Mouse (Mus musculus): ENCODE data around the gene Upp2. TPM values are rescaled to one million over a fixed set of nuclear protein-coding genes. Genes with fewer than 3 reads are reported as not detected.

The Upp2 gene
- total RNA-seq, 1 experiment = 0.67 TPM

DNA sequence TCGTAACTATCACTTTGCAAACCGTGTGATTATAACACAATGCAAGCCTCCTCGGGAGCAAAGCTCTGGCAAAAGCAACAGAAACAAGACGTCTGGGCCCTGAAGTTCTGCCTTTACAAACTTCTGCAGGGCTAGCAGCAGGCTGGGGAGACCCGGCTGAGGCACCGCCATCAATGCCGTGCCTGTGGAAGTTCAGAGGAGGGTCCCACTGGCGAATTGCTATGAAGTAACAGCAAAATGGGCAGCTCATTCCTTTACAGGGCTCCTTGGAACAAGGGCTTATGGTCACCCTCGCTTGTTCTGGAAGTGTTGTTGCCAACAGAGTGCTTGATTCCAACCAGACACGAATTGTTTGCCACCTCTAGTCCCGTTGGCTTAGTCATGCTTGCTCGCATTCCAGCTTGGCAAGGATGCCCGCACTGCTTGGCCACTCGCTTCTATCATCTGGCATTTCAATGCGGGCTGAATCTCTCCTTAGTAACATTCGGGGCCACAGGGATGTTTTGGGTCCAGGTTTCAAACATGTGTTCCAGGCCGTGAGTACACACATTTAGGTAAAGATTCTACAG, 29.8 kb downstream of the Upp2 start:
- TF ChIP-seq CHD2 (IDR thresholded peaks at IDR 0.05; ENCODE audit: low read depth, low read length) = no peak
- no peak for TF ChIP-seq HCFC1 (IDR thresholded peaks at IDR 0.05; ENCODE audit: borderline replicate concordance, insufficient read depth, low read length)
- TF ChIP-seq ZNF384 (IDR thresholded peaks at IDR 0.05; ENCODE audit: low read depth, low read length) = no peak
- no peak for TF ChIP-seq MAFK (IDR thresholded peaks at IDR 0.05; ENCODE audit: insufficient read depth, low read depth, low read length)
- TF ChIP-seq ZC3H11A (IDR thresholded peaks at IDR 0.05; ENCODE audit: borderline replicate concordance, low read depth, low read length) = no peak
- no peak overlapping the region for H3K27ac ChIP-seq (ENCODE audit: insufficient read depth, low read depth, low read length, poor library complexity, severe bottlenecking)
- H3K36me3 ChIP-seq (ENCODE audit: control insufficient read depth, insufficient read depth, low read length, poor library complexity, severe bottlenecking) = no peaks in the 10 kb centered on the region
- no peaks in the 10 kb centered on the region for H3K9me3 ChIP-seq (ENCODE audit: control insufficient read depth, insufficient read depth, low read depth, low read length)
- peak overlapping the region in 1 of 2 experiments; percentile 47; a peak in 2 of 4 replicates for H3K4me3 ChIP-seq (ENCODE audit: insufficient read depth in 1 of 2, low read depth in 1 of 2, low read length in 2 of 2, poor library complexity in 1 of 2, severe bottlenecking in 1 of 2)
- peaks cover 0 to 2% of the 10 kb centered on the region in 2 experiments; a peak in 1 of 4 replicates for H3K4me1 ChIP-seq (ENCODE audit: control insufficient read depth in 2 of 2, insufficient read depth in 2 of 2, low read length in 2 of 2, poor library complexity in 1 of 2)
- H3K9ac ChIP-seq (ENCODE audit: insufficient read depth, low read depth, low read length, poor library complexity, severe bottlenecking) = no peak overlapping the region
- no peak for DNase-seq (ENCODE audit: low read depth, low spot score)
- in situ Hi-C loops (cut with MboI; ENCODE audit: low sequenced_read_pairs in 2 of 2, unreplicated experiment in 2 of 2) = no loop called here

DNA sequence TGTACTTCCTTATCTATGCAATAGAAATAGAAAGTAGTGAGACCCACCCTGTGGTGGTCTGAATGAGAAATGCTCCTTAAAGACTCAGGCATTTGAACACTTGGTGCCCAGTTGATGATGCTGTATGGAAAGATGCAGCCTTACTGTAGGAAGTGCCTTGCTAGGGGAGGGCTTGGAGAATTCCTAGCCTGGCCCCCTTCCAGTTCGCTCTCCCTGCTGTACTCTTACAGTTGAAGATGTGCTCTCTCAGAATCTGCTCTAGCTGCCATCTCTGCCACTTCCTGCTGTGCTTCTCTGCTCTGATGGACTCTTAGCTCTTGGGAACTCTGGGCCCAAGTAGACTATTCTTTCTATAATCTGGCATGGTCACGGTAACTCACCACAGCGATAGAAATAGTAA, 30.5 kb downstream of the Upp2 start:
- H3K9me3 ChIP-seq (ENCODE audit: control insufficient read depth, insufficient read depth, low read depth, low read length) = no peaks in the 10 kb centered on the region
- TF ChIP-seq MAFK (IDR thresholded peaks at IDR 0.05; ENCODE audit: insufficient read depth, low read depth, low read length) (no peak), HCFC1 (IDR thresholded peaks at IDR 0.05; ENCODE audit: borderline replicate concordance, insufficient read depth, low read length) (no peak), ZC3H11A (IDR thresholded peaks at IDR 0.05; ENCODE audit: borderline replicate concordance, low read depth, low read length) (no peak), CHD2 (IDR thresholded peaks at IDR 0.05; ENCODE audit: low read depth, low read length) (no peak), ZNF384 (IDR thresholded peaks at IDR 0.05; ENCODE audit: low read depth, low read length) (no peak)
- in situ Hi-C loops (cut with MboI; ENCODE audit: low sequenced_read_pairs in 2 of 2, unreplicated experiment in 2 of 2) = no loop called here
- no peak overlapping the region for H3K4me3 ChIP-seq (ENCODE audit: insufficient read depth in 1 of 2, low read depth in 1 of 2, low read length in 2 of 2, poor library complexity in 1 of 2, severe bottlenecking in 1 of 2)
- H3K36me3 ChIP-seq (ENCODE audit: control insufficient read depth, insufficient read depth, low read length, poor library complexity, severe bottlenecking) = no peaks in the 10 kb centered on the region
- no peak for DNase-seq (ENCODE audit: low read depth, low spot score)
- H3K9ac ChIP-seq (ENCODE audit: insufficient read depth, low read depth, low read length, poor library complexity, severe bottlenecking) = no peak overlapping the region
- no peak overlapping the region for H3K27ac ChIP-seq (ENCODE audit: insufficient read depth, low read depth, low read length, poor library complexity, severe bottlenecking)
- H3K4me1 ChIP-seq (ENCODE audit: control insufficient read depth in 2 of 2, insufficient read depth in 2 of 2, low read length in 2 of 2, poor library complexity in 1 of 2) = peaks cover 0 to 2% of the 10 kb centered on the region in 2 experiments; a peak in 1 of 4 replicates

DNA sequence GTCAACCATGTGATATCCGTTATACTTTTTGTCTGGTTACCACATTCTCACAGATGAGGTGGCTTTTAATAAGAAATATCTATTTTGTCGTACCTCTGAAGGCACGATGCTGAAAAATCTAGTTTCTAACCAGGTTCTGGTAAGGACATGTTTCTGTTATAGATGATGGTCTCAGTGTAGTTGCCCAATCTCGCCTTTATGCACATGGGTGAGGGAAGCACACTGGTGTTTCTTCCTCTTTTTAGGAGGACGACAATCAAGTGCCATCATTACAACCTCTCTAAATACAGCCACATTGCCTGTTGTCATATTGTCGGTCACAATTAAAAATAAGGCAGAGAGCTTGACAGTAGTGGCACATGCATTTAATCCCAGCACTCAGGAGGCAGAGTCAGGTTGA, 32.5 kb downstream of the Upp2 start:
- Histone ChIP-seq H3K9me3 (ENCODE audit: control insufficient read depth, insufficient read depth, low read depth, low read length) (no peaks in the 10 kb centered on the region), H3K9ac (ENCODE audit: insufficient read depth, low read depth, low read length, poor library complexity, severe bottlenecking) (no peak overlapping the region), H3K27ac (ENCODE audit: insufficient read depth, low read depth, low read length, poor library complexity, severe bottlenecking) (no peak overlapping the region), H3K4me3 (ENCODE audit: insufficient read depth in 1 of 2, low read depth in 1 of 2, low read length in 2 of 2, poor library complexity in 1 of 2, severe bottlenecking in 1 of 2) (no peak overlapping the region), H3K4me1 (ENCODE audit: control insufficient read depth in 2 of 2, insufficient read depth in 2 of 2, low read length in 2 of 2, poor library complexity in 1 of 2) (peaks cover 0 to 2% of the 10 kb centered on the region in 2 experiments; a peak in 1 of 4 replicates), H3K36me3 (ENCODE audit: control insufficient read depth, insufficient read depth, low read length, poor library complexity, severe bottlenecking) (no peaks in the 10 kb centered on the region)
- in situ Hi-C loops (cut with MboI; ENCODE audit: low sequenced_read_pairs in 2 of 2, unreplicated experiment in 2 of 2) = no loop called here
- DNase-seq (ENCODE audit: low read depth, low spot score) = no peak
- TF ChIP-seq ZC3H11A (IDR thresholded peaks at IDR 0.05; ENCODE audit: borderline replicate concordance, low read depth, low read length) = no peak
- TF ChIP-seq ZNF384 (IDR thresholded peaks at IDR 0.05; ENCODE audit: low read depth, low read length) = no peak
- no peak for TF ChIP-seq CHD2 (IDR thresholded peaks at IDR 0.05; ENCODE audit: low read depth, low read length)
- no peak for TF ChIP-seq MAFK (IDR thresholded peaks at IDR 0.05; ENCODE audit: insufficient read depth, low read depth, low read length)
- no peak for TF ChIP-seq HCFC1 (IDR thresholded peaks at IDR 0.05; ENCODE audit: borderline replicate concordance, insufficient read depth, low read length)

DNA sequence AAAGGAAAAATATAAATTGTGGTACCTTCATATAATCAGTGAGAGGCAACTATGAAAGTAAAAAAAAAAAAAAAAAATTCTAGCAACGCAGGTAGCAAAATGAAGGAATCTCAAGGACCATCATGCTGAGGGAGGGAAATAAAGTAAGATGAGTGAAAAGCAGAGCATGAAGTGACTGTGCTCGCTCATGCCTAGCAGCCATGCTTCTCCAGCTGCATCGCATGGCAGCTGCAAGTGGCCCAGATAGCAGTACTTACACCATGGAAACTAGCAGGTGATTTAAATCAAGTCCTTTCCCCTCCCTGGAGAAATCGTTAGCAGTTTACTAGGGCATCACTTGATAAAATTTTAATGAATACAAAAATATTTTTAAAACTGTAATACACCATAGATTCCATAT, 34.3 kb downstream of the Upp2 start:
- H3K9ac ChIP-seq (ENCODE audit: insufficient read depth, low read depth, low read length, poor library complexity, severe bottlenecking) = no peak overlapping the region
- H3K4me3 ChIP-seq (ENCODE audit: insufficient read depth in 1 of 2, low read depth in 1 of 2, low read length in 2 of 2, poor library complexity in 1 of 2, severe bottlenecking in 1 of 2) = no peak overlapping the region
- TF ChIP-seq CHD2 (IDR thresholded peaks at IDR 0.05; ENCODE audit: low read depth, low read length) (no peak), MAFK (IDR thresholded peaks at IDR 0.05; ENCODE audit: insufficient read depth, low read depth, low read length) (no peak), HCFC1 (IDR thresholded peaks at IDR 0.05; ENCODE audit: borderline replicate concordance, insufficient read depth, low read length) (no peak), ZNF384 (IDR thresholded peaks at IDR 0.05; ENCODE audit: low read depth, low read length) (no peak), ZC3H11A (IDR thresholded peaks at IDR 0.05; ENCODE audit: borderline replicate concordance, low read depth, low read length) (no peak)
- no peaks in the 10 kb centered on the region for H3K9me3 ChIP-seq (ENCODE audit: control insufficient read depth, insufficient read depth, low read depth, low read length)
- H3K4me1 ChIP-seq (ENCODE audit: control insufficient read depth in 2 of 2, insufficient read depth in 2 of 2, low read length in 2 of 2, poor library complexity in 1 of 2) = peaks cover 3 to 6% of the 10 kb centered on the region in 2 experiments
- no peak overlapping the region for H3K27ac ChIP-seq (ENCODE audit: insufficient read depth, low read depth, low read length, poor library complexity, severe bottlenecking)
- no peak for DNase-seq (ENCODE audit: low read depth, low spot score)
- in situ Hi-C loops (cut with MboI; ENCODE audit: low sequenced_read_pairs in 2 of 2, unreplicated experiment in 2 of 2) = no loop called here
- H3K36me3 ChIP-seq (ENCODE audit: control insufficient read depth, insufficient read depth, low read length, poor library complexity, severe bottlenecking) = no peaks in the 10 kb centered on the region
